Mouse (Mus musculus) myocyte (in vitro differentiated cells): ENCODE results near the gene Prkn. TPM values are rescaled to one million over a fixed set of nuclear protein-coding genes. Genes with fewer than 3 reads are reported as not detected.

Experiments
- H3K27me3 ChIP-seq: one replicate; pipeline ENCODE4 v1.6.1; 2011; ENCODE audit not compliant: control insufficient read depth, insufficient read depth, insufficient read length
- H3K36me3 ChIP-seq: one replicate; pipeline ENCODE4 v1.6.1; 2011; ENCODE audit not compliant: control insufficient read depth, insufficient read depth
- H3K4me2 ChIP-seq: one replicate; pipeline ENCODE4 v1.6.1; 2011; ENCODE audit warnings: low read depth, control low read depth
- H3K4me3 ChIP-seq: one replicate; pipeline ENCODE4 v1.5.1; 2011; ENCODE audit warnings: mild to moderate bottlenecking, control low read depth, moderate library complexity
- H3K79me2 ChIP-seq: one replicate; pipeline ENCODE4 v1.6.1; 2011; ENCODE audit not compliant: control insufficient read depth, insufficient read depth
- H3ac ChIP-seq: one replicate; pipeline ENCODE4 v1.6.1; 2011; ENCODE audit not compliant: control insufficient read depth, insufficient read length
- CEBPB ChIP-seq: IDR thresholded peaks from 2 replicates; pipeline ENCODE4 v1.6.1; 2011; ENCODE audit warnings: mild to moderate bottlenecking, moderate library complexity; ENCODE audit not compliant: poor library complexity, insufficient read depth, severe bottlenecking
- E2F4 ChIP-seq: IDR thresholded peaks from one replicate; pipeline ENCODE4 v1.6.1; 2011; ENCODE audit warnings: mild to moderate bottlenecking, control low read depth, moderate library complexity; ENCODE audit not compliant: insufficient read depth
- MAX ChIP-seq: IDR thresholded peaks from one replicate; pipeline ENCODE4 v1.6.1; 2011; ENCODE audit warnings: low read depth, mild to moderate bottlenecking, control low read depth
- MYOD1 ChIP-seq, 3 experiments: IDR thresholded peaks; one replicate each; pipeline ENCODE4 v1.6.1; 2011; ENCODE audit warnings: control low read depth in 2 of 3, low read depth in 2 of 3, mild to moderate bottlenecking in 2 of 3, moderate library complexity in 1 of 3; ENCODE audit not compliant: insufficient read length in 2 of 3, control insufficient read depth in 1 of 3
- MYOG ChIP-seq, 3 experiments: IDR thresholded peaks; one replicate each; pipeline ENCODE4 v1.6.1; 2011; ENCODE audit warnings: control low read depth in 2 of 3, low read depth in 2 of 3, mild to moderate bottlenecking in 2 of 3; ENCODE audit not compliant: insufficient read length in 2 of 3, control insufficient read depth in 1 of 3, insufficient read depth in 1 of 3
- POLR2A ChIP-seq: IDR thresholded peaks from one replicate; pipeline ENCODE4 v1.6.1; 2011; ENCODE audit warnings: low read depth, mild to moderate bottlenecking, control low read depth, moderate library complexity; ENCODE audit not compliant: insufficient read length
- POLR2AphosphoS2 ChIP-seq: IDR thresholded peaks from one replicate; pipeline ENCODE4 v1.6.1; 2011; ENCODE audit warnings: low read depth, control low read depth; ENCODE audit not compliant: insufficient read length
- REST ChIP-seq: IDR thresholded peaks from one replicate; pipeline ENCODE4 v1.6.1; 2011; ENCODE audit warnings: mild to moderate bottlenecking, control low read depth, moderate library complexity; ENCODE audit not compliant: insufficient read depth, insufficient read length
- SRF ChIP-seq: IDR thresholded peaks from one replicate; pipeline ENCODE4 v1.6.1; 2011; ENCODE audit warnings: low read depth; ENCODE audit not compliant: control insufficient read depth, insufficient read length
- TCF12 ChIP-seq: IDR thresholded peaks from one replicate; pipeline ENCODE4 v1.6.1; 2011; ENCODE audit warnings: mild to moderate bottlenecking, control low read depth; ENCODE audit not compliant: poor library complexity, insufficient read depth, severe bottlenecking
- TCF3 ChIP-seq: IDR thresholded peaks from one replicate; pipeline ENCODE4 v1.6.1; 2011; ENCODE audit warnings: low read depth, control low read depth; ENCODE audit not compliant: insufficient read length
- USF1 ChIP-seq: IDR thresholded peaks from one replicate; pipeline ENCODE4 v1.6.1; 2011; ENCODE audit warnings: low read depth, mild to moderate bottlenecking, control low read depth, moderate library complexity
- polyA plus RNA-seq: library from polyadenylated mRNA; unstranded; fragments of >200 nt; fragmentation: generic; extraction: Trizol; gene quantifications from one replicate; pipeline ENCODE4 v1.2.1, GENCODE M21; 2012; ENCODE audit warnings: missing spikeins

The Prkn gene
- polyA plus RNA-seq, 1 experiment = 0.26 TPM

DNA sequence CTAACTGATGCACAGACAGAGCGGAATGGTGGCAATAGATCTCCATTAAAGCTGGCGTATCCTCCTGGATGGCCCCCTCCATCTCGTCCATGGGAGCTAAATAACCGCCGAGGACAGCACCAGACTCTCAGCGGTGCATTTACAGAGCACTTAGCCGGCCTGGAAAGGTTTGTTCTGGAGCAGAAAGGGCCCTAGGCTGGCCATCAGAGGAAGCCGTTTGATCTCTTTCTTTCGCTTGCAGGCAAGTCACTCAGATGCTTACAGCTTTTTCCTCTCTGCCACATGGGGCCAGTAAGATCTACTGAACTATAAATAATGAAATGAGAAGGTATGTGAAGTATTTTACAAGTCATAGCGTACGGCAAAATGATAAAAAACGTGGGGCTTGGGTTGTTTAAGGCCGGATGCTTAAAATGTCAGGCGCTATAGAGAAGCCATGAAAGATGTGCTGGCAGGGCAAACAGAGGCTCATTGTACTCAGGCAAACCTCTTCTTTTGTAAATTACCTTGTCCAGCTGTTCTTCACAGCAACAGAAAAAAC is 1189.8 kb downstream of the Prkn start:
- Histone ChIP-seq H3ac (no peak overlapping the region), H3K27me3 (peaks cover 8% of the 10 kb centered on the region), H3K79me2 (no peaks in the 10 kb centered on the region), H3K4me3 (no peak overlapping the region), H3K4me2 (no peak overlapping the region), H3K36me3 (no peaks in the 10 kb centered on the region)
- TF ChIP-seq MYOD1 (IDR thresholded peaks at IDR 0.05; ENCODE audit: control insufficient read depth in 1 of 3, insufficient read length in 2 of 3, low read depth in 2 of 3) (no peak), USF1 (no peak), CEBPB (no peak), POLR2AphosphoS2 (no peak), MAX (no peak), TCF12 (no peak), E2F4 (no peak), TCF3 (no peak), MYOG (IDR thresholded peaks at IDR 0.05; ENCODE audit: control insufficient read depth in 1 of 3, insufficient read depth in 1 of 3, insufficient read length in 2 of 3, low read depth in 2 of 3) (no peak), SRF (no peak), POLR2A (no peak), REST (no peak)

DNA sequence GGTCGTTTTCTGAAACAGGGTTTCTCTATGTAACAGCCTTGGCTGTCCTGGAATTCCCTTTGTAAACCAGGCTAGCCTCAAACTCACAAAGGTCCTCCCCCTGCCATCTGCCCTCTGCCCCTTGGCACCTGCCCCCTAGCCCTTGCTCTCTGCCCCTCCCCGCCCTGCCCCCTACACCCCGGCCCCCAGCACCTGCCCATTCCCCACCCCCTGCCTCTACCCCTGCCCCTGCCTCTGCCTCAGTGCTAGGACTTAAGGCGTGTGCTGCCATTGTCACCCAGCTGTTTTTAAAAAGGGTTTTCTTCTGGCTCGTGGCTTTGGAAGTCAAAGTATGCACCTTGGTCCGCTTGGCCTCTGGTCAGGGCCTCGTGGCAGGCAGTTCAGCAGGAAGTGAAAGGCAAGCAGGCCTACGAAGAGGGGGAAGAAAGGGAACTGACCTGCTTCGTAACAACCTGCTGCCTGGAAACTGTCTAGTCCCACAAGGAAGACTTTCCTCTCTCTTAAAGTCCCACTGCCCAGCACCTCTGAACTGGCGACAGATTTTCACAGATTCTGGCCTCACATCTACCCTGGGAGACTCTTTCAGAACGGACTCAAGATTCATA is 1190.5 kb downstream of the Prkn start:
- Histone ChIP-seq H3K4me2 (no peak overlapping the region), H3K4me3 (no peak overlapping the region), H3K27me3 (peaks cover 8% of the 10 kb centered on the region), H3K79me2 (no peaks in the 10 kb centered on the region), H3ac (no peak overlapping the region), H3K36me3 (no peaks in the 10 kb centered on the region)
- no peak for TF ChIP-seq USF1

DNA sequence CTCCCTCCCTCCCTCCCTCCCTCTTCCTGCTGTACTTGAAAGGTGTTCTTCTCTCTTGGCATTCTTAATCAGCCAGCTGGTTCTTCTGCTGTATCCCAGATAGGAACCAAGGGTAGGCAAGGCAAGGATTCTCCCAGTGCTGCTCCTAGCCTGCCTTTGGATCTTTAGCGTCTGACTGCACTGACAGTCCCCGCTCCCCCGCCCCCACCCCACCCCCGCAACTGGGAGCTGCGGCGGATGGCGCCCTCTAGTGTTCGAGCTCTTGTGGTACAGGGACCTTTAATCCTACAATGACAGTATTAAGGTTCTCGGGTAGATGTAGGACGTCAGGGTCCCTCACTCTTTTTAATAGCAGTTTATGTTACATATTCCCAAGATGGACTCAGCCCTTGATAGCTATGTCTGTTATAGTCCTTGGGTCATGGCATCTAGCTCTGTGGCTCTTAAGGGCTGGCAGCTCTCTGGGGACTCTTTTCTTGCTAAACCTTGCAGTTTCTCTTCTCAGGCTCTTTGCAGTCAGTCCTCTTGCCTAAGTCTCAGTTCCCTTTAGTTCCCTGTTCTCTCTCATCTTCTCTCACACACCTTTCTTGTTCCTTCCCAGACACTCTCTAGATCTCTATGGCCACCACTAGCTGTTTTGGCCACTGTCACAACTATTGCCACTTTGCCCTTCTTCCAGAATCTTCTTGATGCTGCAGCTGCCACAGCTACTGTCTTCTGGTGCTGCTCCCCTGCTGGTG is 1191.2 kb downstream of the Prkn start:
- H3K4me3 ChIP-seq = no peak overlapping the region
- H3ac ChIP-seq = no peak overlapping the region
- TF ChIP-seq SRF = no peak
- no peak for TF ChIP-seq CEBPB
- no peaks in the 10 kb centered on the region for H3K36me3 ChIP-seq
- H3K79me2 ChIP-seq = no peaks in the 10 kb centered on the region
- peaks cover 8% of the 10 kb centered on the region for H3K27me3 ChIP-seq
- H3K4me2 ChIP-seq = no peak overlapping the region

DNA sequence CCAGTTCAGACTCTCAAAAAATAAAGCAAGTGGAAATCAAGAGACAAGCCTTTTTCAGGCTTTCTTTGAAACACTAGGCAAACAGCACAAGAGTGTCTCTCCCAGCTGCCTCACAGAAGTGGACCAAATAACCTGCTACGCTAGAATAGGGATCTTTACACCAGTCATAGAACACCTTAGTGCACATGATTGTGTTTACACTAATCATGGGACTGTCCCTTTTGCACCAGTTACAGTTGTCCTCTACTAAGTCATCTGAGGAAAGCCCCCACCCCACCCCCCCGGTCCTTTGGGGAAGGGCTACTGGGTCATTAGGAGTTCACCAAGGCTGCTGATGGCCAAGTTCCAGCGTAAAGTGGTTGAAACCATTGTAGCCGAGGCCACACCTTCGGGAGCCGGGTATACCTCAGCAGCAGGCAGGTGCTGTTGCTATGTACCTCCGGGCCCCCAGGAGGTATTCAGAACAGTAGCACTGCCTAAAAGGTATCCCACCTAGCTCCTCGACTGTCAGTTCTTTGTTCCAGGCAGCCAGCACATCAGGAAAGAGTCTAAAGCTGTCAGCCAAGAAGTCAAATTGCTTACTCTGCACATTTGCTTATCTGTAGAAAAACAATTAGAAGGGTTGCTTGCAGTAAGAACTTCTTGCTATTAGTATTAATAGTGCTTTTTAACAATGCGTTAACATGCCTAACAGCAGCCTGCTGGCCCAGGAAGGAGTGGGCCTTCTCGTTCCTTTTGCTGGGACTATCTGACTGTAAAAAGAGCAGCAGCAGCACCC is 1192.0 kb downstream of the Prkn start:
- Histone ChIP-seq H3ac (no peak overlapping the region), H3K27me3 (peaks cover 8% of the 10 kb centered on the region), H3K4me2 (no peak overlapping the region), H3K79me2 (no peaks in the 10 kb centered on the region), H3K4me3 (no peak overlapping the region), H3K36me3 (no peaks in the 10 kb centered on the region)
- no peak for TF ChIP-seq REST

DNA sequence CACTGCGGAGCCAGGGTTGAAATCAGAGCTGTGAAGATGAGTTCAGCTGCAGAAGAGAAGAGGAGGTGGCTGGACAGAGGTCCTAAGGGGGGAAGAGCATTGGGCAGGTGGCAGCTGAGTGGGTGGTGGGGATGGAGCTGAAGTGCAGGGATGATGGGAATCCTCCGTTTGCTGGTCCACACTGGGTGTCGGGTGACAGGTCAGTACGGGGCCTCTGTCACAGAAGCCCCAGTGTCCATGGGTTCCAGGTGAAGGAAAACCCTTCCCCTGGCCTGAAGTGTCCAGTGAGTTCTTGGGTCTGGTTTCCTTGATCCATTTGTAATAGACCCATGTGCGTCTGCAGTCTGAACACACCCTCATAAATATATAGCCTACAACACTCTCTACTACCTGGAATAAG is 1195.2 kb downstream of the Prkn start:
- no peaks in the 10 kb centered on the region for H3K36me3 ChIP-seq
- H3K4me2 ChIP-seq = no peak overlapping the region
- no peak overlapping the region for H3ac ChIP-seq
- H3K4me3 ChIP-seq = no peak overlapping the region
- TF ChIP-seq MAX = no peak
- no peak for TF ChIP-seq TCF12
- no peaks in the 10 kb centered on the region for H3K79me2 ChIP-seq
- peaks cover 8% of the 10 kb centered on the region for H3K27me3 ChIP-seq

DNA sequence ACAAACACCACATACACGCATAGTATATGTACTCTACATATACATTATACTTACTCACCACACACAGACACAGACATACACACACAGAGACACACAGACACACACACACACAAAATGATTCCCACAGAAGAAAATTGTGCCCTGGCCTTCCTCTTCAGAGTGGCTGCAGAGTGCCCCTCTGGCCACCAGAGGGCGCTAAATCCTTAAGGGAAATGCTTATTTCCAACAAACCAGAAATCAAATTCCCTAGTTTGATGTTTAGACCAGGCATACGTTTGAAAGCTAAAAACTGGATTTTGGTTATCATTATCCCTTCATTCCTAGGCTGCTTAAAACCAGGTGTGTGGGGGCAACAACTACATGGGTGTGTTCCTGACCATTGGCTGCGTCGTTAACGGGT is 1196.0 kb downstream of the Prkn start:
- Histone ChIP-seq H3K4me2 (no peak overlapping the region), H3K4me3 (no peak overlapping the region), H3K27me3 (peaks cover 8% of the 10 kb centered on the region), H3K36me3 (no peaks in the 10 kb centered on the region), H3ac (no peak overlapping the region), H3K79me2 (no peaks in the 10 kb centered on the region)
- TF ChIP-seq SRF = no peak
